ENCODE assay signal across 8 mouse cellular contexts in the genomic region with DNA sequence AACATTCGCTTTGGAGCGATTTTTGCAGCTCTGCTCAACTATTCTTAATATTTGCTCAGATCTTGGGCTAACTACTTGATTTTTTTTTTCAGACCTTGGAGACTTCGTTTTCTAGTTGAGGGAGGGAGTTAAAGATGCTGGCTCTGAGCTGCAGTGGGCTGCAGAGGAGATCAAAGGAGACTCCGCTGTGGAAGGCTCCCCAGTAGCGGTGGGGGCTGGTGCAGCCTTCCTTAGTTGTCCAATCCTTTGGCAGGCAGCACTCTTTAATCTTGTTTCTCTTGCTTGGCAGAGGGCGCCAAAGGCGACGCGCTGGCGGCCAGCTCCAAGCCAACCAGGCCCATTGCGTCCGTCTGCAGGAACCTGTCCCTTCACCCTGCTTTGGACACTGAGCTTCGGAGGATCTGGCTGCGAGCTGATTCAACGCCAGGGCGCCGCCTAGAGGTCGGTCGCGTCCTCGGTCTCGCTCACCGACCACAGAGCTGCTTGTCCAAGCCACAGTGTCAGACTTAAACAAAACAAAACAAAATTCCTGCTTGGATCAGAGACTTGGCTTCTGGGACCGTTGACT. TPM values are rescaled to one million over a fixed set of nuclear protein-coding genes. Genes with fewer than 3 reads are reported as not detected.
A peak's percentile ranks its signal among the peaks of the same experiment; 100 is the strongest.
DNase-seq lines count a peak whose midpoint lies in the region; TF ChIP-seq lines count a peak whose summit lies in the region.

No protein-coding gene starts in this region.

- H3K36me3 ChIP-seq in C2C12 (ENCODE audit: control insufficient read depth, insufficient read depth): no peaks in the 10 kb centered on the region

- no peaks in the 10 kb centered on the region for H3K79me3 ChIP-seq in C2C12 (ENCODE audit: low read depth)

- no peaks in the 10 kb centered on the region for H3K79me2 ChIP-seq in C2C12 (ENCODE audit: control insufficient read depth, insufficient read depth)

- H3K27me3 ChIP-seq in C2C12 (ENCODE audit: control insufficient read depth, insufficient read depth, insufficient read length): peaks cover 72% of the 10 kb centered on the region

- peak; percentile 67 for TF ChIP-seq CTCF in C2C12 (IDR thresholded peaks at IDR 0.05; ENCODE audit: control insufficient read depth, insufficient read depth, insufficient read length)

- peak; percentile 77 for DNase-seq in gastrocnemius, postnatal 10 days
- DNase-seq in gastrocnemius, postnatal 36 days: no peak
- peak; percentile 93 to 94 for DNase-seq in adrenal gland, postnatal 36 days
- DNase-seq in kidney, adult 18-20 months: peak; percentile 92
- DNase-seq in lung, postnatal 14 days: peak; percentile 78
- DNase-seq in thymus, postnatal 10 days (ENCODE audit: low spot score in 2 of 2): peak; percentile 11 to 69
- no peak for DNase-seq in gastrocnemius, adult 8-10 months (ENCODE audit: low spot score in 2 of 2)

- no peak overlapping the region for H3K4me3 ChIP-seq in C2C12 (ENCODE audit: insufficient read depth, poor library complexity, severe bottlenecking)

- intact Hi-C loops in gastrocnemius, postnatal 36 days (cut with DNase I): no loop called here

- H3ac ChIP-seq in C2C12 (ENCODE audit: control insufficient read depth, insufficient read length, low read depth): no peak overlapping the region

TF ChIP-seq in C2C12, 6 proteins besides CTCF, POLR2A, EP300 and RAD21:
- TF ChIP-seq FOSL1 (IDR thresholded peaks at IDR 0.05; ENCODE audit: insufficient read depth, low read length, poor library complexity, severe bottlenecking) (no peak), CEBPB (IDR thresholded peaks at IDR 0.05; ENCODE audit: low read depth) (no peak), MYOD1 (IDR thresholded peaks at IDR 0.05; ENCODE audit: control insufficient read depth, insufficient read length, low read depth) (no peak)
TF ChIP-seq in C2C12: peak in this region for 0.

RNA-seq across cellular contexts. Expression of a gene that starts 9.8 kb away (rescaled TPM):
- under 1 TPM; 0.63 to 0.79 TPM for total RNA-seq in gastrocnemius, postnatal 10 days (2021)
- under 1 TPM in 1 of 2 experiments, not detected in 1; 0.10 TPM for total RNA-seq in gastrocnemius, postnatal 36 days (2021)
- not detected for polyA plus RNA-seq in C2C12 (2012; fragmentation: generic; extraction: Trizol)
- 100 to 1,000 TPM; 225 to 357 TPM for total RNA-seq in adrenal gland, postnatal 36 days (2021)
- total RNA-seq in gastrocnemius, adult 8-10 months (2022): under 1 TPM in 3 of 4 experiments, not detected in 1; 0.12 to 0.24 (median 0.19) TPM

RNA-seq across cellular contexts. Expression of a gene that starts 20.3 kb away (rescaled TPM):
- total RNA-seq in gastrocnemius, postnatal 10 days (2021): 1 to 10 TPM in 1 of 2 experiments, under 1 TPM in 1; 0.92 to 1.9 TPM
- under 1 TPM; 0.15 TPM for total RNA-seq in gastrocnemius, postnatal 36 days (2021)
- 0.02 TPM for polyA plus RNA-seq in C2C12 (2012; fragmentation: generic; extraction: Trizol)
- total RNA-seq in adrenal gland, postnatal 36 days (2021): 10 to 100 TPM; 59.4 to 80.5 TPM
- under 1 TPM in 2 of 4 experiments, not detected in 2; 0.11 to 0.19 TPM for total RNA-seq in gastrocnemius, adult 8-10 months (2022)

RNA-seq across cellular contexts. Expression of a gene that starts 25.0 kb away (rescaled TPM):
- total RNA-seq in gastrocnemius, postnatal 10 days (2021): 1 to 10 TPM; 1.6 to 1.9 TPM
- total RNA-seq in gastrocnemius, postnatal 36 days (2021): under 1 TPM; 0.39 to 0.41 TPM
- polyA plus RNA-seq in C2C12 (2012; fragmentation: generic; extraction: Trizol): 0.04 TPM
- 10 to 100 TPM; 35.5 to 49.8 TPM for total RNA-seq in adrenal gland, postnatal 36 days (2021)
- 1 to 10 TPM in 1 of 4 experiments, under 1 TPM in 2, not detected in 1; 0.52 to 1.0 (median 0.94) TPM for total RNA-seq in gastrocnemius, adult 8-10 months (2022)

RNA-seq across cellular contexts. Expression of a gene that starts 30.9 kb away (rescaled TPM):
- total RNA-seq in gastrocnemius, postnatal 10 days (2021): 1 to 10 TPM in 1 of 2 experiments, under 1 TPM in 1; 0.56 to 2.0 TPM
- under 1 TPM; 0.38 to 0.54 TPM for total RNA-seq in gastrocnemius, postnatal 36 days (2021)
- polyA plus RNA-seq in C2C12 (2012; fragmentation: generic; extraction: Trizol): 0.05 TPM
- 10 to 100 TPM; 43.9 to 62.2 TPM for total RNA-seq in adrenal gland, postnatal 36 days (2021)
- under 1 TPM in 3 of 4 experiments, not detected in 1; 0.29 to 0.77 (median 0.31) TPM for total RNA-seq in gastrocnemius, adult 8-10 months (2022)

RNA-seq across cellular contexts. Expression of a gene that starts 41.7 kb away (rescaled TPM):
- 1 to 10 TPM in 1 of 2 experiments, under 1 TPM in 1; 0.89 to 1.3 TPM for total RNA-seq in gastrocnemius, postnatal 10 days (2021)
- total RNA-seq in gastrocnemius, postnatal 36 days (2021): under 1 TPM; 0.52 to 0.61 TPM
- not detected for polyA plus RNA-seq in C2C12 (2012; fragmentation: generic; extraction: Trizol)
- total RNA-seq in adrenal gland, postnatal 36 days (2021): 10 to 100 TPM; 16.1 to 27.0 TPM
- under 1 TPM; 0.29 to 0.49 (median 0.37) TPM for total RNA-seq in gastrocnemius, adult 8-10 months (2022)

Comparison
In these comparisons a context has a peak if more than half of its experiments do, and no peak if none do; other contexts are left out.
1. DNase-seq: peak in gastrocnemius, postnatal 10 days (single experiment), adrenal gland, postnatal 36 days (2 of 2), kidney, adult 18-20 months (single experiment), lung, postnatal 14 days (single experiment) and thymus, postnatal 10 days (2 of 2); none in gastrocnemius, postnatal 36 days (0 of 2) and gastrocnemius, adult 8-10 months (0 of 2).
2. RNA of a gene that starts 9.8 kb away (total RNA-seq): 225 to 357 TPM in adrenal gland, postnatal 36 days; 0.63 to 0.79 TPM in gastrocnemius, postnatal 10 days, 0.12 to 0.24 TPM in gastrocnemius, adult 8-10 months and 0.10 TPM in gastrocnemius, postnatal 36 days; every median in the first group is over 100 times any median in the second.
3. RNA of a gene that starts 20.3 kb away (total RNA-seq): 59.4 to 80.5 TPM in adrenal gland, postnatal 36 days; 0.92 to 1.9 TPM in gastrocnemius, postnatal 10 days, 0.15 TPM in gastrocnemius, postnatal 36 days and 0.11 to 0.19 TPM in gastrocnemius, adult 8-10 months; every median in the first group is over 10 times any median in the second.
4. RNA of a gene that starts 25.0 kb away (total RNA-seq): 35.5 to 49.8 TPM in adrenal gland, postnatal 36 days; 1.6 to 1.9 TPM in gastrocnemius, postnatal 10 days, 0.52 to 1.0 TPM in gastrocnemius, adult 8-10 months and 0.39 to 0.41 TPM in gastrocnemius, postnatal 36 days; every median in the first group is over 10 times any median in the second.